Mouse (Mus musculus): Measurements from ENCODE around the gene Vmn1r27. TPM values are rescaled to one million over a fixed set of nuclear protein-coding genes. Genes with fewer than 3 reads are reported as not detected.

Vmn1r27 gene
- not detected in 2 replicates for polyA plus RNA-seq (2014; fragmentation: Nextera tagmentation; extraction: Ambion mirVana)

DNA sequence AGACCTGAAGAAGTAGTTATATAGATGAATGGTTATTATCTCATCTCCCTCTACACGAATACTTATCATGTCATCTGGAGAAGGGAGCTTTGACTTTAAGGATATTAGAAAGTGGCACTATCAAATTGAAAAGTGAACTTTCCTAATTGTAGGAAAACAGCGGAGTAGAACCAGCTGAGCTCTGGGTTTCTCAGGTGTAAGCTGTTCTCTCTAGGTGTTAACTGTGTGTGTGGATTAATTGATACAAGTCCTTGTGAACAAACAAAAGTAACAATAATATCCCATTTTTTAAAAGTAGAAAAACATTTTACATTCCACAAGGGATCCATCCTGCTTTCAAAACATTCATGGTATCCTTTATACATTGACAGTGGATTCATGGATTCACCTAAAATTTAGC is at the start of gene Vmn1r27:
Gene Vmn1r27 (minus strand): TSS at position 101 of the 400 bp plus-strand sequence.
- no peak within 1 kb of the TSS for H3K4me2 ChIP-seq (replicated peaks; ENCODE audit: low read depth, low read length)
- ATAC-seq (ENCODE audit: low FRiP score) (no peak), DNase-seq (ENCODE audit: low spot score) (no peak)
- no peaks in the 10 kb centered on the region for H3K9me3 ChIP-seq (ENCODE audit: control insufficient read depth, low read length)
- H3K9ac ChIP-seq (ENCODE audit: low read depth, low read length) = no peak within 1 kb of the TSS
- H3K36me3 ChIP-seq (ENCODE audit: control insufficient read depth, insufficient read depth, low read length) = no peaks in the 10 kb centered on the region
- H3K4me1 ChIP-seq (replicated peaks; ENCODE audit: control insufficient read depth, insufficient read depth, low read length) = no peaks in the 10 kb centered on the region
- no peak within 1 kb of the TSS for H3K4me3 ChIP-seq (ENCODE audit: low read depth, low read length)
- no peaks in the 10 kb centered on the region for H3K27me3 ChIP-seq (ENCODE audit: control insufficient read depth, insufficient read depth, low read length)
- H3K27ac ChIP-seq (ENCODE audit: low read depth, low read length) = no peak within 1 kb of the TSS
- 93% methylated on average over 2 of the region's 2 CpGs for WGBS

DNA sequence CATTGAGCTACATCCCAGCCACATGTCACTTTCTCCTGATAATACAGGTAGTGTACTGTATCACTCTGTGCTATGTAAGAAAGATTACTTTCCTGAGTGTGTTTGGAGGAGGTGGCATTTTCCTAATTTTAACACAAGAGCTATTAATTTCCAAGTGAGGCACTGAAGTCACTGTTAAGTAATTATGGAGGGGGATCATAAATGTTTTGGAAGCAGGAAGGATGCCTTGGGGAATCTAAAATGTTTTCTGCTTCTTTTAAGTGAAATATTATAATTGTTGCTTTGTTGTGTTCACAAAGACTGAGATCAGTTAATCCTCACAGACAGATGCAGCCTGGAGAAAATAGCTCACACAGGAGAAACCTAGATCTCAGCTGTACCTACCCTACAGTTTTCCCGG is 43.1 kb upstream of the Vmn1r27 start, which contains the start of gene Vmn1r28:
Gene Vmn1r28 (plus strand): TSS at position 301 of the 400 bp plus-strand sequence.
- Histone ChIP-seq H3K27me3 (ENCODE audit: control insufficient read depth, insufficient read depth, low read length) (no peaks in the 10 kb centered on the region), H3K9me3 (ENCODE audit: control insufficient read depth, low read length) (no peaks in the 10 kb centered on the region), H3K27ac (ENCODE audit: low read depth, low read length) (no peak within 1 kb of the TSS), H3K4me1 (replicated peaks; ENCODE audit: control insufficient read depth, insufficient read depth, low read length) (no peaks in the 10 kb centered on the region), H3K9ac (ENCODE audit: low read depth, low read length) (no peak within 1 kb of the TSS), H3K4me2 (replicated peaks; ENCODE audit: low read depth, low read length) (no peak within 1 kb of the TSS), H3K4me3 (ENCODE audit: low read depth, low read length) (no peak within 1 kb of the TSS), H3K36me3 (ENCODE audit: control insufficient read depth, insufficient read depth, low read length) (no peaks in the 10 kb centered on the region)
- no peak for DNase-seq (ENCODE audit: low spot score)
- WGBS = 94% methylated on average over 1 of the region's 1 CpGs
- no peak for ATAC-seq (ENCODE audit: low FRiP score)

DNA sequence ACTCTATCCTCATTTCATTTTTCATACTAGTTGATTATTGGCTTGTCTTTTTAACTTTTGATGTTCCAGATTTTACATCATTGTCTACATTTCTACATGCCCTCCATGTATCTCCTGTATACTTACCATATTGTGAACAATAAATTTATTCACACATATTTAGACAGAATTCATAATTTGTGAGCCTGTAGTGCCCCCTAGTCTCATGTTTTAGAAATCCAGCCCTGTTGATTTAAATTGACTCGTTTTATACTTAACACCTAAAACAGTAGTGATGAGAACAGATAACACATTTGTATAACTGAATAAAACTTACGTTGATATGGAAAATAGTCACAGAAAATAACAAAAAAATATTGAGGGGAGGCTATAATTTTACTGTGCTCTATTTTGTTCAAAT is 2.5 kb downstream of the Vmn1r27 start:
- H3K9me3 ChIP-seq (ENCODE audit: control insufficient read depth, low read length) = no peaks in the 10 kb centered on the region
- no peaks in the 10 kb centered on the region for H3K4me1 ChIP-seq (replicated peaks; ENCODE audit: control insufficient read depth, insufficient read depth, low read length)
- DNase-seq (ENCODE audit: low spot score) = no peak
- H3K4me2 ChIP-seq (replicated peaks; ENCODE audit: low read depth, low read length) = no peak overlapping the region
- no peak overlapping the region for H3K27ac ChIP-seq (ENCODE audit: low read depth, low read length)
- H3K9ac ChIP-seq (ENCODE audit: low read depth, low read length) = no peak overlapping the region
- H3K36me3 ChIP-seq (ENCODE audit: control insufficient read depth, insufficient read depth, low read length) = no peaks in the 10 kb centered on the region
- no peak overlapping the region for H3K4me3 ChIP-seq (ENCODE audit: low read depth, low read length)
- 76% methylated on average over 2 of the region's 2 CpGs for WGBS
- ATAC-seq (ENCODE audit: low FRiP score) = no peak
- H3K27me3 ChIP-seq (ENCODE audit: control insufficient read depth, insufficient read depth, low read length) = no peaks in the 10 kb centered on the region

Other genes starting within 250 kb of the Vmn1r27 start
- not detected in 2 replicates for gene Vmn1r25, start 238.0 kb downstream of the Vmn1r27 start, polyA plus RNA-seq (2014; fragmentation: Nextera tagmentation; extraction: Ambion mirVana)
- gene Vmn1r26, start 203.7 kb downstream of the Vmn1r27 start, polyA plus RNA-seq (2014; fragmentation: Nextera tagmentation; extraction: Ambion mirVana) = not detected in 2 replicates
- gene Vmn1r28, start 43.2 kb upstream of the Vmn1r27 start, polyA plus RNA-seq (2014; fragmentation: Nextera tagmentation; extraction: Ambion mirVana) = not detected in 2 replicates
- gene Vmn1r29, start 82.7 kb upstream of the Vmn1r27 start, polyA plus RNA-seq (2014; fragmentation: Nextera tagmentation; extraction: Ambion mirVana) = not detected in 2 replicates
- not detected in 2 replicates for gene Vmn1r30, start 224.6 kb upstream of the Vmn1r27 start, polyA plus RNA-seq (2014; fragmentation: Nextera tagmentation; extraction: Ambion mirVana)